Mouse (Mus musculus): ENCODE results near the gene Fbxw9.

Fbxw9 gene

DNA sequence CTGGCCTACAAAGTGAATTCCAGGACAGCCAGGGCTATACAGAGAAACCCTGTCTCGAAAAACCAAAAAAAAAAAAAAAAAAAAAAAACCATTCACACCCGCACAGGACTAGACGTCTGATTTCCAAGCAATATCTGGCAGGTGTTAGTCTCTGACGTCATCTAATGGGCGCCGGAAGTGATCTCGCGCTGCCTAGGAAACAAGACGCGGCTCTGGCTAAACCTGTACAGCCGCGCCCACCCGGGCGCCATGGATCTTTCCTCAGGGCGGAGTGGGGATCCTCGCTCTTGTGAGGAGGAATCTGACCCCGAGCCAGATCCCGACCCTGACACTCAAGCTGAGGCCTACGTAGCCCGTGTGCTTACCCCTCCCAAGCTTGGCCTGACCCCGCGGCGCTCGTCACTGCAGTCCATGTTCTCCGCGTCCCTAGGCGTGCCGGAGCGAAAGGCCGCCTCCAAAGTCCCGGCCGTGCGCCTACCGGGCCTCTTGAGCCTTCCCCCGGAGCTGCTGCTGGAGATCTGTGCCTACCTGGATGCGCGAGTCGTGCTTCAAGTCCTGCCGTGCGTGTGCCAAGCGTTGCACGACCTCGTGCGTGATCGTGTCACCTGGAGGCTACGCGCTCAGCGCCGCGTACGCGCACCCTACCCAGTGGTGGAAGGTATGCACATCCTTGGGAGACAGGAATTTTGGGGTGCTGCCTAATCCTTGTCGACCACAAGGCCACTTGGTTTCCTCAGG, at the start of gene Fbxw9:
Fbxw9 (plus strand) TSS at position 177 of the 738 bp plus-strand sequence.
- peak; percentile 94 for DNase-seq

DNA sequence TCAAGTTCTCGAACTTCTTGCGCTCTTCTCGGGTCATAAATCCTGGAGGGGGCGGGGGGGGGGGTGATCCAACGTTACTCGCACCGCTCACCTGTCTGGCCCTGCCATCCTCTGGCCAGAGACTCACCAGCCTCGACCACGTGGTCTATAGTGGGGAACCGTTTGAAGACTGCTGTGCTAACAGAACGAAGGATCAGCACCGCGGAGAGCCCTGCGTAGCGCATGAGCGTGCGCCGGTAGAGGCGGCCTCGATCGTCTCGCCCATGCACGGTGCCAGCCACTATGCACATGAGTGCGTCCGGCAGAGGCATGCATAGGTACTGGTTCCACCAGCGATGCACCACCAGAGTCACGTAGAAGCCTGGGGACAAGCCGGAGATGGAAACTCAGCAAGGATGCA, 48.6 kb upstream of the Fbxw9 start:
- peak; percentile 25 for DNase-seq

- DNase-seq: peak; percentile 90
These were observed 46.5 kb upstream of the Fbxw9 start for GRCm38 (mm10) chr8:85013230-85013840.

GRCm38 (mm10) chr8:85014431-85014830, 45.4 kb upstream of the Fbxw9 start, which contains the start of gene Best2:
Gene Best2 (minus strand): TSS chr8:85014531.
- no peak for DNase-seq

- DNase-seq: no peak
These were observed 43.1 kb upstream of the Fbxw9 start for GRCm38 (mm10) chr8:85016724-85017123.

- no peak for DNase-seq
These were observed 42.6 kb upstream of the Fbxw9 start for GRCm38 (mm10) chr8:85017209-85017608.

- DNase-seq: no peak
These were observed 38.3 kb upstream of the Fbxw9 start for GRCm38 (mm10) chr8:85021514-85022055.

DNA sequence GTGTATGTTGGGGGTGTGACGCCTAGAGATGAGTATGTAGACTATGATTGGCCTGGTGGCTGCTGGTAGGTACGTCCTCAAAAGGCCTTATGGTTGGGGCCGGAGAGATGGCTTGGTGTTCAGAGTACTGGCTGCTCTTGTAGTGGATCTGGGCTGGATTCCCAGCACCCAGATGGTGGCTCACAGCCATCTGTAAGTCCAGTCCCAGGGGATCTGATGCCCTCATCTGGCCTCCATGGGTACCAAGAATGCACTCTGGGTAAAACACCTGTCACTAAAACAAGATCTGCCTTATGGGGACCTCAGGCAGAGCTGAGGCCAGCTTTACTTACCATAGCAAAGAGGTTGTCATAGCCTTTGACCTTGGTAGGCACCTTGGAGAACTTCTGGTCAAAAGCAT, 36.0 kb upstream of the Fbxw9 start:
- no peak for DNase-seq

DNA sequence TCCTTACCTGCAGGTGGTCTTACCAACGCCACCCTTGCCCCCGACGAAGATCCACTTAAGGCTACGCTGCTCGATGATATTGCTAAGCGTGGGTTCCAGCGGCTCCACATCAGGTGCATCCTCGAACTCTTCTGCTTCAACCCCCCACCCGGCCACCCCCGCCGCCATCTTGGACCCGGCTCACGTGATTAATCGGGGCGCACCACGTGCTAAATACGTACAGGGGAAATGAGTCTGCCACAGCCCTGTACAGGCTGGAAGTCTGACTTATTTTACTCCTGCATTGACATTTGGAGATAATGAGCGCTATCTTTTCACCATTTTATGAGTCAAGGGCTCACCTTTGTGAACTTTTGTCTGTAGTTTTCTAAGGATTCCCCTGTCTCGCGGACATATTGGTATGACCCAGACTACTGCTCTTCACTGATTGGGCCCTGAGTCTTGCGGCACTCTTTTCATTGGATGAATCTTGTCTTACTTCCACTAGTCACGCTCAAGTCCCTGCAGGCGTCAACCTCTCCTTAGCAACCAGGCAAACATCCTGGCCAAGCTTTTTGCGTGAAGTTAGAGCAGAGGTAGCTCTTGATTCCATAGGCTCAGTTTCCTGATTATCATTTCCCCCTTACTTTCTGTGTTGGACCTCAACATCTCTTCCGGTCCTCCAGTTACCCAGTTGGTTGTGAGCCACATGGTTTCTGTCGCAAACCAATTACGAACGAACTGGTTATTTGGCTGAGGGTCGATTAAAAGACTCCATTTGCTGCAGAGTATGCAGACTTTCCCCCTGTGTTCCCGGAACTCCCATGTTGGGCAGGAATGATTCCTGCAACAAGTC, 34.5 kb upstream of the Fbxw9 start, which contains the start of gene Asna1:
Asna1 (minus strand) TSS at position 184 of the 835 bp plus-strand sequence.
- DNase-seq: peak; percentile 95

GRCm38 (mm10) chr8:85026670-85027515, 33.0 kb upstream of the Fbxw9 start, which contains the start of gene Trir:
Gene Trir (plus strand): TSS chr8:85026823.
- DNase-seq: peak; percentile 99

DNA sequence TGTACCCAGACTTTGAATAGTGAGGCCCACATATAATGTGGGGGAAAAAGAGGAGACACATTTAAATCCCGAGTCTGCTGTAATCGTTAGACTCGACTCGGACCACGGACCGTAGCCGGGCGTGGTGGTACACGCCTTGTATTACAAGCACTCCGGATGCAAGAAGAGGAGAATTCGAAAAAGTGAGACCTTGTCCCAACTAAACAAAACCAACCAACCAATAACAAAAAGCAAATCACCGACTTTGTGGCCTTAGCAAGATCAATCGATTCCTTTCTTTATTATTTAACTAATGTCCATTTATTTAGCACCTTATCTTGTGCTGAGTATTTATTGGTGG, 32.4 kb upstream of the Fbxw9 start:
- peak; percentile 36 for DNase-seq

- DNase-seq: no peak
These were observed 31.9 kb upstream of the Fbxw9 start for GRCm38 (mm10) chr8:85027922-85028321.

DNA sequence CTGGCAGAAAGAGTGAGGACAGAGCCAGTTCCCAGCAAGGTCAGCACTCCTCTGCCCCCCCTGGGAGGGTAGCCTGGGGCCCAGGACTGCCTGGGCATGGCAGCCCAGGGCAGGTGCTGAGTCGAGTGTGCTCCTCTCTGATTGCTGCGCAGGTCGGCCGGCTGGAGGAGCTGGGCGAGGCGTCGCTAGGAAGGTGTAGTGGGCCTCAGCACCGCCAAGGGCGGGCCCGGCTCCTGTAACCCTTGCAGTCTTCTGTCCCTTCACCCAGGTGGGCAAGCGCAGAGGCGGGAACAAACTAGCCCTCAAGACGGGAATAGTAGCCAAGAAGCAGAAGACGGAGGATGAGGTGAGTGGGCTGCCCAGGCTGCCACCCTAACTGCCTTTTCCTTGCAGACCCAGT, 30.6 kb upstream of the Fbxw9 start:
- DNase-seq: no peak

DNA sequence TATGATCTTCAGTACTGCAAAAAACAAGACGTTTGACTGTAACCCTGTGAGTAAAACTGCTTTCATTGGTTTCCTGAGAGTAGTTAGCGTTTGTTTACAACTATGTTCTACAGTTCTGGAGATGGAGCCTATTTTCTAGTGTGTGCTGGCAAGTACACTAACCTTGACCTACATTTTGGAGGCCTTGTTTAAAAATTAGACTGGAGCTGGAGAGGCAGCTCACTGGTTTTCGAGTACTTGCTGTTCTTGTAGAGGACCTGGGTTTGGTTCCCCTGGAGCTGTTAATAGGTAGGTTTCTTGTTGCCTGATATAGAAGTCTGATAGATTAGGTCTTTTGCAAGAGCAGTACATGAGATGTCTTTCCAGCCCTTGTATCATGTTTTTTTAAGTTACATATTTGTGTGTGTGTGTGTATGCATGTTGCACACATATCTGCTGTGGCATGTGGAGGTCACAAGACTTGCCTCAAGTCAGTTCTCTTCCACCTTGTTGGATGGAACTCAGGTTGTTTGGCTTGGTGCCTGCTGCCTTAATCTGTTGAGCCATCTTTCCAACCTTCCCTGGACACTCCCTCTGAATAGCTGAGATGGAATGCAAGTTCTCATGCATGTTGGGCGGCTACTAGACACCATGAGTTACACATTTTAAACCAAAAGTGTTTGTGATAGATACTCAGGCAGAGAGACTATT, 27.1 kb upstream of the Fbxw9 start:
- DNase-seq: no peak

DNA sequence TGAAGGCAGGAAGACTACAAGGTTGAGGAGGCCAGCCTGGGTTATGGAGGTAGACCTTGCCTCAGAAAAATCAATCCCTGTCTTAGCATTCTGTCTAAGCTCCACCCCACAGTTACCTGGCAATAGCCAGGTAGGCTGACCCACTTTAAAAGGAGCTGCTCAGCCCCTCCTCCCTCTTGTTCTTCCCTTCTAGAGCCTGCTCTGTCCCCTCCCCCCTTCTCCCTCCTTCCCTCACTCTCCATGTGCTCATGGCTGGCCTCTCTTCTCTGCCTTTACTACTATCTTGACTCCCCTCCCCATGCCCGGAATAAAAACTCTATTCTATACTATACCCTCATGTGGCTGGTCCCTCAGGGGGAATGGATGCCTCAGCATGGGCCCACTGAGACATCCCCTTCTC, 26.0 kb upstream of the Fbxw9 start:
- DNase-seq: no peak

- DNase-seq: peak; percentile 91
These were observed 25.1 kb upstream of the Fbxw9 start for GRCm38 (mm10) chr8:85034764-85035163.

GRCm38 (mm10) chr8:85035165-85035727, 24.6 kb upstream of the Fbxw9 start:
- no peak for DNase-seq

DNA sequence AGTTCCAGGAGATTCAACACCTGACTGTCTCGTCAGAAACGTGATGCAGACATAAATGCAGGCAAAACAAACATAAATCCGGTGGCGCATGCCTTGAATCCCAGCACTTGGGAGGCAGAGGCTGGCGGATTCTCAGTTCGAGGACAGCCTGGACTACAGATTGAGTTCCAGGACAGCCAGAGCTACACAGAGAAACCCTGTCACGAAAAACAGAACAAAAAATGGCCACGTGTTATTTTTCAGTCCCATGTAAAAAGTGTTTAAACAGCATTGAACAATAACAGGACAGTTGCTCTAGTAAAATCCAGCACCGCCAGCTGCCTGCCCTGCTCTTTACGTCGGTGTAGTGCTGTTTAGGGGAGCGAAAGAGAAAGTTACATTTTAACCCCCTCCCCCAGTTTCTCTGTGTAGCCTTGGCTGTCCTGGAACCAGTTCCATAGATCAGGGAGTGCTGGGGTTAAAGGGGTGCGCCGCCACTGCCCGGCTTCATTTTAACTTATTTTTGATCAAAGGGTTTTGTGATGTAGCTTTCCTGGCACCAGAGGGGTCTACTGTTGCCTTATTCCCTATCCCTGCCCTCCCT, 24.0 kb upstream of the Fbxw9 start:
- DNase-seq: peak; percentile 32

- DNase-seq: no peak
These were observed 23.5 kb upstream of the Fbxw9 start for GRCm38 (mm10) chr8:85036381-85036717.

- peak; percentile 96 for DNase-seq
These were observed 23.0 kb upstream of the Fbxw9 start, which contains the start of gene Tnpo2 for GRCm38 (mm10) chr8:85036718-85037365. Gene Tnpo2 (plus strand): TSS chr8:85036915.

DNA sequence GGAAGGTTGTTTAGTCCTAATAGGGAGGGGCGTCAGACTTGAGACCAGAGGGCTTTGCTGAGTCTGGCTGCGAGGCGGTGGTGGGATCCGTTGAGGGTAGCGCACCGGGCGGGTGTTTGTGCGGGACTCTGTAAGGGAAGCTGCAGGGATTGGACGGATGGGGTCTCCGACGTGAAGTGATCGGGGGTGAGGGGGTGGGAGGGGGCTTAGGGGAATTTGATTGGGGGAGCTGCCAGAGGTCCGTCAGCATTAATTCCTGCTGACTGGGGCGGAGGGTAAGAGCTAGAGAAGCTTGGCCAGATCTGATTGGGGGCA, 22.5 kb upstream of the Fbxw9 start:
- DNase-seq: peak; percentile 81
